Mouse (Mus musculus) CH12.LX (cell line): Measurements from ENCODE around the gene Helz. TPM values are rescaled to one million over a fixed set of nuclear protein-coding genes. Genes with fewer than 3 reads are reported as not detected.

Experiments
- DNase-seq: peaks from one replicate; pipeline ENCODE4 v3.0.0-alpha.2; 2013; ENCODE audit errors: extremely low read depth
- H3K27ac ChIP-seq: 2 replicates; pipeline ENCODE4 v1.5.1; 2012; ENCODE audit warnings: low read depth, mild to moderate bottlenecking, control low read depth, moderate library complexity; ENCODE audit not compliant: insufficient read depth
- H3K27me3 ChIP-seq: replicated peaks from 2 replicates; pipeline ENCODE3; 2012; ENCODE audit warnings: inconsistent platforms
- H3K36me3 ChIP-seq, 2 experiments: replicated peaks in 1 of 2; 2 replicates each; pipeline versions ENCODE3 to v1.6.1; 2012; ENCODE audit warnings: inconsistent platforms in 1 of 2, low read length in 1 of 2, mild to moderate bottlenecking in 1 of 2, mixed read lengths in 1 of 2, moderate library complexity in 1 of 2; ENCODE audit not compliant: control insufficient read depth in 1 of 2, insufficient read depth in 1 of 2
- H3K4me1 ChIP-seq, 2 experiments: 2 replicates each; pipeline ENCODE4 v1.6.1; 2012; ENCODE audit warnings: inconsistent platforms in 1 of 2, moderate library complexity in 1 of 2; ENCODE audit not compliant: insufficient read depth in 2 of 2, control insufficient read depth in 1 of 2
- H3K4me2 ChIP-seq: 2 replicates; pipeline ENCODE4 v1.6.1; 2012; ENCODE audit warnings: low read depth, mild to moderate bottlenecking, control low read depth; ENCODE audit not compliant: poor library complexity, insufficient read depth, severe bottlenecking
- H3K4me3 ChIP-seq, 3 experiments: fragments of 150-350 bp in 1 of 3; sonication (generic) in 1 of 3; replicated peaks in 1 of 3; 2 replicates each; pipeline versions ENCODE3 to v1.5.1; 2011 to 2012; ENCODE audit warnings: low read depth in 2 of 3, low read length in 2 of 3, mild to moderate bottlenecking in 2 of 3, moderate library complexity in 2 of 3, control low read depth in 1 of 3, improper control_type of control experiment in 1 of 3, inconsistent platforms in 1 of 3, mixed read lengths in 1 of 3; ENCODE audit not compliant: poor library complexity in 1 of 3
- H3K79me2 ChIP-seq: replicated peaks from 2 replicates; pipeline ENCODE4 v1.6.1; 2012; ENCODE audit warnings: mild to moderate bottlenecking, moderate library complexity; ENCODE audit not compliant: control insufficient read depth, poor library complexity, insufficient read depth, severe bottlenecking; ENCODE audit errors: extremely low read depth
- H3K9ac ChIP-seq: 2 replicates; pipeline ENCODE4 v1.6.1; 2012; ENCODE audit warnings: low read depth, mild to moderate bottlenecking, control low read depth, moderate library complexity; ENCODE audit not compliant: insufficient read depth
- H3K9me3 ChIP-seq: replicated peaks from 2 replicates; pipeline ENCODE3; 2012; ENCODE audit warnings: low read length, inconsistent platforms, mixed read lengths
- JUN ChIP-seq: IDR thresholded peaks from 2 replicates; pipeline ENCODE4 v1.6.1; 2011; ENCODE audit warnings: low read depth, mild to moderate bottlenecking, low read length, improper control_type of control experiment, moderate library complexity; ENCODE audit not compliant: insufficient read depth
- MAFK ChIP-seq: IDR thresholded peaks from 2 replicates; pipeline ENCODE4 v1.6.1; 2011; ENCODE audit warnings: low read length, improper control_type of control experiment; ENCODE audit not compliant: insufficient replicate concordance
- MAX ChIP-seq: IDR thresholded peaks from 2 replicates; pipeline ENCODE4 v1.6.1; 2011; ENCODE audit warnings: low read length, improper control_type of control experiment
- NELFE ChIP-seq: IDR thresholded peaks from 2 replicates; pipeline ENCODE4 v1.6.1; 2011; ENCODE audit warnings: low read depth, low read length, improper control_type of control experiment
- POLR2A ChIP-seq: IDR thresholded peaks from 2 replicates; pipeline ENCODE4 v1.6.1; 2011; ENCODE audit warnings: low read depth, mild to moderate bottlenecking, improper control_type of control experiment, low read length
- RCOR1 ChIP-seq: conservative IDR thresholded peaks from 2 replicates; pipeline ENCODE4 v1.6.1; 2012; ENCODE audit warnings: low read depth, mild to moderate bottlenecking, inconsistent platforms, low read length, improper control_type of control experiment
- SIN3A ChIP-seq: IDR thresholded peaks from 2 replicates; pipeline ENCODE4 v1.6.1; 2012; ENCODE audit warnings: low read length, improper control_type of control experiment, inconsistent platforms
- USF2 ChIP-seq: conservative IDR thresholded peaks from 2 replicates; pipeline ENCODE4 v1.6.1; 2011; ENCODE audit warnings: low read depth, low read length, improper control_type of control experiment
- ZMIZ1 ChIP-seq: IDR thresholded peaks from 2 replicates; pipeline ENCODE4 v1.6.1; 2012; ENCODE audit warnings: low read depth, mild to moderate bottlenecking, inconsistent platforms, low read length, improper control_type of control experiment
- dilution Hi-C: fragments of 300-500 bp; cut with MboI; formaldehyde crosslinking; loops from 2 replicates; pipeline ENCODE4 v1.14.3; 2020; ENCODE audit warnings: low sequenced_read_pairs; ENCODE audit not compliant: extremely low pct_unique_long_range_greater_than_20kb, extremely low pct_ligation_motif_present
- in situ Hi-C: fragments of 300-500 bp; cut with MboI; formaldehyde crosslinking; loops from 3 replicates; pipeline ENCODE4 v1.14.3; 2019; ENCODE audit warnings: low sequenced_read_pairs, low pct_ligation_motif_present, low pct_unique_long_range_greater_than_20kb, mixed read lengths
- polyA plus RNA-seq: library from polyadenylated mRNA; unstranded; fragments of >175 nt; gene quantifications from 2 replicates; pipeline ENCODE4 v1.2.1, GENCODE M21; 2012; ENCODE audit warnings: low read depth; ENCODE audit not compliant: insufficient read length
- total RNA-seq, 2 experiments: library from RNA; depleted of rRNA; stranded (reverse); fragments of 300-350 nt in 1 of 2; fragments of >200 nt in 1 of 2; gene quantifications; 2 replicates each; pipeline ENCODE4 v1.2.3; 2012 to 2014

Gene Helz
- total and polyA plus RNA-seq, 3 experiments: 11.5 to 44.4 (median 22.2) TPM

- TF ChIP-seq NELFE (peak; percentile 26; the same call in 1 of the 2 replicates), RCOR1 (no peak; the same call in 1 of the 2 replicates), USF2 (peak; percentile 19; the same call in 1 of the 2 replicates), SIN3A (no peak; the same call in 1 of the 2 replicates), JUN (peak; percentile 77)
- TF ChIP-seq, all 38 proteins: peak for 17
Observed at GRCm38 (mm10) chr11:107720264-107721021, 172.7 kb downstream of the Helz start (continued).

GRCm38 (mm10) chr11:107721057-107721456, 173.3 kb downstream of the Helz start:
- Histone ChIP-seq H3K4me2 (peak overlapping the region; percentile 68), H3K36me3 (no peaks in the 10 kb centered on the region), H3K27ac (no peak overlapping the region), H3K4me1 (peaks cover 9 to 21% of the 10 kb centered on the region in 2 experiments), H3K4me3 (peak overlapping the region in 1 of 3 experiments; percentile 15), H3K27me3 (no peaks in the 10 kb centered on the region), H3K9me3 (peaks cover 17% of the 10 kb centered on the region), H3K9ac (peak overlapping the region; percentile 17), H3K79me2 (no peaks in the 10 kb centered on the region)
- dilution Hi-C loops (no loop called here), in situ Hi-C loops (no loop called here)
- TF ChIP-seq POLR2A: peak; percentile 56; the same call in 1 of the 2 replicates
- TF ChIP-seq MAFK: no peak
- TF ChIP-seq ZMIZ1: peak; percentile 93
- DNase-seq: no peak

GRCm38 (mm10) chr11:107724603-107725002, 176.9 kb downstream of the Helz start:
- H3K9me3 ChIP-seq: peaks cover 12% of the 10 kb centered on the region
- no peaks in the 10 kb centered on the region for H3K27me3 ChIP-seq
- no peak overlapping the region for H3K4me3 ChIP-seq
- H3K4me2 ChIP-seq: no peak overlapping the region
- peaks cover 7 to 15% of the 10 kb centered on the region in 2 experiments for H3K4me1 ChIP-seq
- H3K27ac ChIP-seq: no peak overlapping the region
- H3K79me2 ChIP-seq: no peaks in the 10 kb centered on the region
- H3K9ac ChIP-seq: no peak overlapping the region
- in situ Hi-C loops (loop anchor here (5.0 kb wide), 1 partner anchor 42 kb away; no protein-coding TSS in a partner anchor), dilution Hi-C loops (no loop called here)
- H3K36me3 ChIP-seq: no peaks in the 10 kb centered on the region
- no peak for DNase-seq
- TF ChIP-seq MAX: no peak
